Mouse (Mus musculus): ENCODE results near the gene Wfdc21. TPM values are rescaled to one million over a fixed set of nuclear protein-coding genes. Genes with fewer than 3 reads are reported as not detected.

Gene Wfdc21
- not detected in 2 replicates for polyA plus RNA-seq (2011; ENCODE audit: insufficient read depth, insufficient read length, low read depth, missing spikeins)

DNA sequence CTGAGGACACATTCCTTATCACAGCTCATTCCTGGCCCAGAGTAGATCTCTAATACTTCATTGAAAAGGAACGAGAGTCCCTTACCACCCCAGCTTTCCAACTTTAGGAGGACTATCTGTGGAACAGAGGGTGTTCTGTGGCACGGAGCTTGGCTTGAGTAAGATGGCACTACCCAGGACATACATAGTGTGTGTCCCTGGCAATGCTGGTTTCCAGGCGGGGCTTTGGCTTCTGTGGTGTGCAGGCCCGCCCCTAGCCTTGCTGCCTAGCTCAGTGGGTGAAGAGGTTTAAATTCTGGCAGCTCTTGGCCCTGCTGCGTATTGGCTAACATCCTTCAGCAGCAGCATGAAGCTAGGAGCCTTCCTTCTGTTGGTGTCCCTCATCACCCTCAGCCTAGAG, at the start of gene Wfdc21:
Gene Wfdc21 (plus strand): TSS at position 260 of the 400 bp plus-strand sequence.
- TF ChIP-seq EP300 (IDR thresholded peaks at IDR 0.05; ENCODE audit: insufficient read depth, low read depth, low read length), result no peak
- no peak for TF ChIP-seq CTCF (IDR thresholded peaks at IDR 0.05; ENCODE audit: low read depth, low read length)
- no peak for TF ChIP-seq POLR2A (IDR thresholded peaks at IDR 0.05; ENCODE audit: insufficient read depth, low read length)
- H3K36me3 ChIP-seq (ENCODE audit: control insufficient read depth, insufficient read depth, low read length, poor library complexity, severe bottlenecking), result no peaks in the 10 kb centered on the region
- no peaks in the 10 kb centered on the region for H3K9me3 ChIP-seq (replicated peaks; ENCODE audit: control insufficient read depth, insufficient read depth, low read length, poor library complexity, severe bottlenecking)
- no peaks in the 10 kb centered on the region; the same call in 1 of the 2 replicates for H3K27me3 ChIP-seq (ENCODE audit: control insufficient read depth, insufficient read depth, low read length, poor library complexity, severe bottlenecking)
- H3K4me3 ChIP-seq (ENCODE audit: low read depth, low read length), result no peak within 1 kb of the TSS
- no peak within 1 kb of the TSS for H3K27ac ChIP-seq (ENCODE audit: insufficient read depth, low read length)
- H3K4me1 ChIP-seq (ENCODE audit: control insufficient read depth, insufficient read depth, low read length), result no peaks in the 10 kb centered on the region
- H3K9ac ChIP-seq (ENCODE audit: low read depth, poor library complexity, severe bottlenecking), result no peak within 1 kb of the TSS

DNA sequence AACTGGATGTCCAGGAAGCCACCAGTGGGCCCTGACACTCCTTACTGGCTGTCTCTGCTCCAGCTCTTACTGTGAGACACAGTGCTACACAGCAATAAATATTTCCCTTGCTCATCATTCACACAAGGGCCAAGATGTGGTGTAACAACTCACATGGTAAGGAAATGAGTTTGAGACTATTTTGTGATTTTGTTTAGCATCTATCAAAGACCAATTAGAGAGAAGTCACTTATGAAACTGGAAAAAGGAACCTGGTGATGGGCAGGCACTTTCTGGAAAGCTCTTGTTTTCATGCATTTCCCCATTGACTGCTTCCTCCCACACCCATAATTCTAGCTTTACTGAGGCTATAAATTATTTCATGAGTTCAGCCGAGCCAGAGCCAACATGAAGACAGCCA, 43.0 kb upstream of the Wfdc21 start, which contains the start of gene Wfdc17:
Gene Wfdc17 (plus strand): TSS at position 287 of the 400 bp plus-strand sequence.
- H3K4me1 ChIP-seq (ENCODE audit: control insufficient read depth, insufficient read depth, low read length), result no peaks in the 10 kb centered on the region
- no peak for TF ChIP-seq POLR2A (IDR thresholded peaks at IDR 0.05; ENCODE audit: insufficient read depth, low read length)
- TF ChIP-seq CTCF (IDR thresholded peaks at IDR 0.05; ENCODE audit: low read depth, low read length), result no peak
- no peak for TF ChIP-seq EP300 (IDR thresholded peaks at IDR 0.05; ENCODE audit: insufficient read depth, low read depth, low read length)
- no peaks in the 10 kb centered on the region for H3K9me3 ChIP-seq (replicated peaks; ENCODE audit: control insufficient read depth, insufficient read depth, low read length, poor library complexity, severe bottlenecking)
- H3K4me3 ChIP-seq (ENCODE audit: low read depth, low read length), result no peak within 1 kb of the TSS
- H3K36me3 ChIP-seq (ENCODE audit: control insufficient read depth, insufficient read depth, low read length, poor library complexity, severe bottlenecking), result no peaks in the 10 kb centered on the region
- no peaks in the 10 kb centered on the region for H3K27me3 ChIP-seq (ENCODE audit: control insufficient read depth, insufficient read depth, low read length, poor library complexity, severe bottlenecking)
- H3K9ac ChIP-seq (ENCODE audit: low read depth, poor library complexity, severe bottlenecking), result no peak within 1 kb of the TSS
- no peak within 1 kb of the TSS for H3K27ac ChIP-seq (ENCODE audit: insufficient read depth, low read length)

DNA sequence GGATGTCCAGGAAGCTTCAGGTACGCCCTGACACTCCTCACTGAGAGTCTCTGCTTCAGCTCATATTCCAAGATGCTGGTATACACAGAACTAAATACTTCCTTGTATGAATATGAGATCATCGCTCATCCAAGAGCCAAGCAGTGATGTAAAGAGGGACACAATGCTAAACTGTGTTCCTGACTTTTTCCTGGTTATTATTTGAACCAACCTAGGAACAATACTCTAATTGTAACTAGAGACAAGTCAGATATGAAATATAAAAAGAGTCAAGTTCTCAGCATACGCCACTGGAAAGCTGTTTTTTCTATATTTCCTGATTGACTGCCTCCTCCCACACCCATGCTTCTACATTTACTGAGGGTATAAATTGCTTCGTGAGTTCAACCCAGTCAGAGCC, 38.0 kb upstream of the Wfdc21 start, which contains the start of gene Wfdc18:
Gene Wfdc18 (plus strand): TSS at position 301 of the 400 bp plus-strand sequence.
- Histone ChIP-seq H3K4me3 (ENCODE audit: low read depth, low read length) (no peak within 1 kb of the TSS), H3K27me3 (ENCODE audit: control insufficient read depth, insufficient read depth, low read length, poor library complexity, severe bottlenecking) (no peaks in the 10 kb centered on the region), H3K27ac (ENCODE audit: insufficient read depth, low read length) (no peak within 1 kb of the TSS), H3K9ac (ENCODE audit: low read depth, poor library complexity, severe bottlenecking) (no peak within 1 kb of the TSS), H3K9me3 (replicated peaks; ENCODE audit: control insufficient read depth, insufficient read depth, low read length, poor library complexity, severe bottlenecking) (no peaks in the 10 kb centered on the region), H3K4me1 (ENCODE audit: control insufficient read depth, insufficient read depth, low read length) (no peaks in the 10 kb centered on the region), H3K36me3 (ENCODE audit: control insufficient read depth, insufficient read depth, low read length, poor library complexity, severe bottlenecking) (no peaks in the 10 kb centered on the region)
- TF ChIP-seq EP300 (IDR thresholded peaks at IDR 0.05; ENCODE audit: insufficient read depth, low read depth, low read length) (no peak), CTCF (IDR thresholded peaks at IDR 0.05; ENCODE audit: low read depth, low read length) (no peak), POLR2A (IDR thresholded peaks at IDR 0.05; ENCODE audit: insufficient read depth, low read length) (no peak)

DNA sequence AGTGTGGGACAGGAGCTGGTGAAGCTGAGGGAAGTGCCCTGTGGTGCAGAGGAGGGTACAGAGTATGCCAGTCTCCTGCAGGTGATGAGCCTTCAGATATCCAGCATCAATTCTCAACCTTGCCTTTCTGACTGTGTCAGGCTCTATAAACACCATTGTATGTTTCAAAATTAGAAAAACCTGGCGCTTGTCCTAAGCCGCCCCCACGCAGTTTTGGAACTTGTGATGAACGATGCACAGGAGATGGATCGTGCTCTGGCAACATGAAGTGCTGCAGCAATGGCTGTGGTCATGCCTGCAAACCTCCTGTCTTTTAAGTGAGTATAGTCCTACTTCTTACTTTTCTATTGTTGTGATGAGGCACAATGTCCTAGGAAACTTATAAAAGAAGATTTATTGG, 37.1 kb upstream of the Wfdc21 start:
- H3K9me3 ChIP-seq (replicated peaks; ENCODE audit: control insufficient read depth, insufficient read depth, low read length, poor library complexity, severe bottlenecking), result no peaks in the 10 kb centered on the region
- no peak overlapping the region for H3K27ac ChIP-seq (ENCODE audit: insufficient read depth, low read length)
- no peaks in the 10 kb centered on the region for H3K4me1 ChIP-seq (ENCODE audit: control insufficient read depth, insufficient read depth, low read length)
- no peaks in the 10 kb centered on the region for H3K27me3 ChIP-seq (ENCODE audit: control insufficient read depth, insufficient read depth, low read length, poor library complexity, severe bottlenecking)
- TF ChIP-seq CTCF (IDR thresholded peaks at IDR 0.05; ENCODE audit: low read depth, low read length), result no peak
- no peak for TF ChIP-seq EP300 (IDR thresholded peaks at IDR 0.05; ENCODE audit: insufficient read depth, low read depth, low read length)
- no peak for TF ChIP-seq POLR2A (IDR thresholded peaks at IDR 0.05; ENCODE audit: insufficient read depth, low read length)
- H3K9ac ChIP-seq (ENCODE audit: low read depth, poor library complexity, severe bottlenecking), result no peak overlapping the region
- H3K36me3 ChIP-seq (ENCODE audit: control insufficient read depth, insufficient read depth, low read length, poor library complexity, severe bottlenecking), result no peaks in the 10 kb centered on the region
- no peak overlapping the region for H3K4me3 ChIP-seq (ENCODE audit: low read depth, low read length)

DNA sequence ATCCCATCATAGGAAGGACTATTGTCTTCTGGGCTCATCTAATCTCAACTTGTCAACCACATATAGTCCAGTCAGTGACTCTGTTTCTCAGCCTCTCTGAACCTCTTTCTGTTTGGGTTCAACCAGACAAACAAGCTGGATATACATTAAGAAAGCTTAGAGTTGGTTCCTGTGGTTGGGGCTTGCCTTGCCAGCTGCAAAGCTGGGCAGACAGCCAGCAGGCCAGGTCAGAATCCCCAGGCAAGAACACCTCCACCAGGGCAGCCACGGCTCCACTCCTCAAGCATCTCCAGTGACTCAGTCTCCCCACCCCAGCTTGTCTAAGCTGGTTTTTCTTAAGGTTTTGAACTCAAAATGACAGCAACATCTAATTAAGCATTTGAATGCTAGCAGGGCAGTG, 34.1 kb upstream of the Wfdc21 start:
- no peaks in the 10 kb centered on the region for H3K36me3 ChIP-seq (ENCODE audit: control insufficient read depth, insufficient read depth, low read length, poor library complexity, severe bottlenecking)
- no peaks in the 10 kb centered on the region for H3K9me3 ChIP-seq (replicated peaks; ENCODE audit: control insufficient read depth, insufficient read depth, low read length, poor library complexity, severe bottlenecking)
- no peak overlapping the region for H3K9ac ChIP-seq (ENCODE audit: low read depth, poor library complexity, severe bottlenecking)
- H3K27ac ChIP-seq (ENCODE audit: insufficient read depth, low read length), result no peak overlapping the region
- H3K27me3 ChIP-seq (ENCODE audit: control insufficient read depth, insufficient read depth, low read length, poor library complexity, severe bottlenecking), result no peaks in the 10 kb centered on the region
- H3K4me3 ChIP-seq (ENCODE audit: low read depth, low read length), result no peak overlapping the region
- TF ChIP-seq EP300 (IDR thresholded peaks at IDR 0.05; ENCODE audit: insufficient read depth, low read depth, low read length), result no peak
- no peak for TF ChIP-seq CTCF (IDR thresholded peaks at IDR 0.05; ENCODE audit: low read depth, low read length)
- no peak for TF ChIP-seq POLR2A (IDR thresholded peaks at IDR 0.05; ENCODE audit: insufficient read depth, low read length)
- H3K4me1 ChIP-seq (ENCODE audit: control insufficient read depth, insufficient read depth, low read length), result no peaks in the 10 kb centered on the region

DNA sequence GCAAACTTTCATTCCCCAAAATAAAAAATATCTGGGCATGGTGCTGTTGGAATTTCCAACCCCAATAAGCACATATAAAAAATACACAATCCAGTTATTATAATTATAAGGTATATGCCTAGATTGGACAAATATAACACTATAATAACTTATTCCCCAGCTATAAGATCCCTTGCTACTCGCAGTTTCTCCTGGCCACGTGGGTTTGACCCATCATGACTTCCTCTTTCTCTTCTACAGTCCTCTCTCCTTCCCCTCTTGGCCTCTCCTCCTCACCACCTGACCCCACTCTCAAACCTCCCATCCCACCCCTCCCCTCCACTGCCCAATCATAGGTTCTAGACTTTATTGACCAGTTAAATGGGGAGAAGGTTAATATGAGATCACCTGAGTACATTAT, 32.8 kb upstream of the Wfdc21 start:
- Histone ChIP-seq H3K27me3 (ENCODE audit: control insufficient read depth, insufficient read depth, low read length, poor library complexity, severe bottlenecking) (no peaks in the 10 kb centered on the region), H3K36me3 (ENCODE audit: control insufficient read depth, insufficient read depth, low read length, poor library complexity, severe bottlenecking) (no peaks in the 10 kb centered on the region), H3K9me3 (replicated peaks; ENCODE audit: control insufficient read depth, insufficient read depth, low read length, poor library complexity, severe bottlenecking) (no peaks in the 10 kb centered on the region), H3K27ac (ENCODE audit: insufficient read depth, low read length) (no peak overlapping the region), H3K4me3 (ENCODE audit: low read depth, low read length) (no peak overlapping the region), H3K4me1 (ENCODE audit: control insufficient read depth, insufficient read depth, low read length) (no peaks in the 10 kb centered on the region), H3K9ac (ENCODE audit: low read depth, poor library complexity, severe bottlenecking) (no peak overlapping the region)
- TF ChIP-seq EP300 (IDR thresholded peaks at IDR 0.05; ENCODE audit: insufficient read depth, low read depth, low read length), result no peak
- TF ChIP-seq CTCF (IDR thresholded peaks at IDR 0.05; ENCODE audit: low read depth, low read length), result no peak
- TF ChIP-seq POLR2A (IDR thresholded peaks at IDR 0.05; ENCODE audit: insufficient read depth, low read length), result no peak

All from ES-Bruce4 (cell line).